Mouse (Mus musculus): ENCODE data around the gene Atpif1. TPM values are rescaled to one million over a fixed set of nuclear protein-coding genes. Genes with fewer than 3 reads are reported as not detected.
A peak's percentile ranks its signal among the peaks of the same experiment; 100 is the strongest.

Atpif1 gene
- polyA plus RNA-seq, 1 experiment from 2014 or later = 936 TPM

DNA sequence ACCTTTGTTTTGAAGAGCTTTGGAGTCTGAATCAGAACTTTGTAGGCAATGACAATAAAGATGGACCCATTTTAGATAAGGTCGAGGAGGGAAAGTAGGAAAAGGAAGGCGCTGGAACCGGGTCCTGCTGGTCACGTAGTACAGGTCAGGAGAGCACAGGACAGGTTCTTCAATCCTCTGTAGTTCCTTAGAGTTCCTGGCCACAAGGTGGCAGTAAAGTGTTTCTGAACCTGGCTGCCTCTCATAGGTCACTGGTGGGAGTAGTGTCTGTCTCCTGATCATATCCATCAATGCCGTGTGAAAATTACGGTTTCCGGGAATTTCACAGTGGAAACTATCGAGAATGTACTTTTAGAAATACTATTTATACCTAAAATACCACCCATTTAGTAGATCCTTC lies 12.4 kb upstream of the Atpif1 start:
- Histone ChIP-seq H3K4me1 (no peaks in the 10 kb centered on the region), H3K36me3 (peaks cover 87% of the 10 kb centered on the region), H3K27me3 (no peaks in the 10 kb centered on the region), H3K9ac (no peak overlapping the region), H3K9me3 (no peaks in the 10 kb centered on the region), H3K4me2 (replicated peaks) (no peak overlapping the region), H3K27ac (no peak overlapping the region), H3K4me3 (no peak overlapping the region)
- no peak for ATAC-seq (ENCODE audit: low FRiP score, low read depth)
- WGBS = 42% methylated on average over 8 of the region's 8 CpGs

DNA sequence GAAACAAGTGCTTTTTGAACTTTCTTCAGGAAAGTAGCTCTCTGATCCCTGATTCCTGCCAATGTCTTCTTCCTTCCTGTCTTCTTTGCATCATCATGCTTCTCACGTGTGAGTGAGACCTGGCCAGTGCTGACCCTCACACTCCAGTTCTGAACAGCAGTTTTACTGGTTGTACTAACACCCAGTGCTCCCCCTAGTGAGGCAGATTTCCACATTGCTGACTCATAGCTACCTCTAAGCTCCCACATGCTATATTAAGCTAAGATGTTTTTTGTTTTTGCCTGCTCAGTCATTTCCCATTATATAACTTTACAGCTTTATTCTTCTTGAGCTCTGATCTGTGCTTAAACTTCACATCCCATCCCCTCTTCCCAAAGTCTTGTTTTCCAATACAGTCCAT lies 9.3 kb upstream of the Atpif1 start:
- 50% methylated on average over 1 of the region's 1 CpGs for WGBS
- no peak overlapping the region for H3K27ac ChIP-seq
- no peaks in the 10 kb centered on the region for H3K27me3 ChIP-seq
- H3K4me1 ChIP-seq = 0 out of 2 replicates have a peak, but pooled peaks cover under 1% of the 10 kb centered on the region
- no peaks in the 10 kb centered on the region for H3K9me3 ChIP-seq
- peaks cover 81% of the 10 kb centered on the region for H3K36me3 ChIP-seq
- H3K9ac ChIP-seq = no peak overlapping the region
- no peak for ATAC-seq (ENCODE audit: low FRiP score, low read depth)
- H3K4me3 ChIP-seq = no peak overlapping the region
- H3K4me2 ChIP-seq (replicated peaks) = no peak overlapping the region

DNA sequence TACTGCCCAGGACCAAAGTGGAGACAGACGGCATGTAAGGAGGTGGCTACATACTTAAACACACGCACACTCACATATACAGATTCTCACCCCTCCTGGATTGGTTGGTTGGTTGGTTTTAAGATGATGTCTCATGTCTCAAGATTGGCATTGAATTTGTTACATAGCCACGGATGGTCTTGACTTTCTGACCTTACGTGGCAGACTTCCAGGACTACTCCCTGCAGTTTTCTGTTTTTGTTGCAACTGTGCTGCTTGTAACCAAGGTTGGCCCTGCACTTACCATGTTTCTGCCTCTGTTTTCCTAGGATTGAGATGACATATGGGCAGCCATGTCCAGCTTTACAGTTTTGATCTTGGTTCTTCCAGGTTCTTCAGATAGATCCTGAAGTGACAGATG lies 8.0 kb upstream of the Atpif1 start:
- Histone ChIP-seq H3K27me3 (no peaks in the 10 kb centered on the region), H3K9me3 (no peaks in the 10 kb centered on the region), H3K4me3 (no peak overlapping the region), H3K9ac (no peak overlapping the region), H3K27ac (no peak overlapping the region), H3K4me2 (replicated peaks) (no peak overlapping the region), H3K36me3 (peaks cover 73% of the 10 kb centered on the region), H3K4me1 (peaks cover 14% of the 10 kb centered on the region)
- WGBS = 86% methylated on average over 4 of the region's 4 CpGs
- ATAC-seq (ENCODE audit: low FRiP score, low read depth) = no peak

DNA sequence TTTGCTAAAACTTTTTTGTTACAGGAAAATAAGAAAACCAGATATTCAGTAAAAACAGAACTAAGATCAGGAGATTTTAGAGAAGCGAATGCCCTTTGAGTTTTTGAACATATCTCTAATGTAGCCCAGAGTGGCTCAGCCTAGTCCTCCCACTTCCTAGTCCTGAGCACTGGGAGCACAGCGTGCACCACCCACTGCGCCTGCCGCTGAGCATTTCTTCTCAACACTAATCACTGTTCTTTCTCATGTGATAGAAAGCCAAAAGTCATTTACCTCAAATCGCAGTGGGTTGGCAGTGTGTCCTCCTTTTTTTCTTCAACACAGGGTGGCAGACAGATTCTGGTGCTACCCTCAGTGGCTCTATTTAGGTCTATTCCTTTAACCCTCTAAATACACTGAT lies 6.0 kb upstream of the Atpif1 start:
- Histone ChIP-seq H3K36me3 (peaks cover 63% of the 10 kb centered on the region), H3K9ac (no peak overlapping the region), H3K4me3 (no peak overlapping the region), H3K4me2 (replicated peaks) (no peak overlapping the region), H3K9me3 (no peaks in the 10 kb centered on the region), H3K4me1 (peaks cover 20% of the 10 kb centered on the region), H3K27ac (no peak overlapping the region), H3K27me3 (no peaks in the 10 kb centered on the region)
- ATAC-seq (ENCODE audit: low FRiP score, low read depth) = no peak
- 95% methylated on average over 5 of the region's 5 CpGs for WGBS

DNA sequence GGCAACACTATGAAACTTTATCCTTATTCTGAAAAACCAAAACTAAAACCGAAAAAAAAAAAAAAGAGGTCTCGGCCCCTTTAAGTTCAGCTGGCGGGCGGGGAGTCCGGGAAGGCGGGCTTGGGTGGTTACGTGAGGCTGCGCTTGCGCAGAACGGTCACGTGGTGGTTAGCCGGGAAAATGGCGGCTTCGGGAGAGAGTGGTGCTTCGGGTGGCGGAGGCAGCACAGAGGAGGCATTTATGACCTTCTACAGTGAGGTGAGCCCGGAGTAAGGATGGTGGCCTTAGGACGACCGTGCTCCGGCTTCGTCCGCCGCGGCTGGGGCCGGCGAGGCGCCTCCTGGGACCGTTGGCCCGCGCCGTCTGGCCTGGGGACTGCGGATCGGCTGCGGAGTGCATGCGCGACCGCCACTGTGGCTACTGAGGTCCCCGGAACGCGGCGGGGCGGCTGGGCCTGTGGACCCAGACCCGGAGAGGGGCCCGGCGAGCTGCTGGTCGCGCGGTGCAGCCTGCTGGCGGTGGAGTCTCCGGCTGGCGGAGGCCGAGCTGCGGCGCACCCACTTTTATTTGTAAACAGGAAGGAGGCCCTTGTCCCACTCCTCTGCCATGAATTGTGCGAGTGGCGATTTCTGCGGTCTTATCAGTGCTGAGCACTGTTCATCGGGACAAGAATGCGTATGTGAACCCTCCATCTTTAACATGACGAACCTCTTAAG lies 2.1 kb upstream of the Atpif1 start, which contains the start of gene Dnajc8:
Gene Dnajc8 (plus strand): TSS at position 145 of the 716 bp plus-strand sequence.
- Histone ChIP-seq H3K27ac (peak within 1 kb of the TSS; percentile 81), H3K4me3 (peak within 1 kb of the TSS; percentile 100), H3K4me2 (replicated peaks) (peak within 1 kb of the TSS; percentile 89)

DNA sequence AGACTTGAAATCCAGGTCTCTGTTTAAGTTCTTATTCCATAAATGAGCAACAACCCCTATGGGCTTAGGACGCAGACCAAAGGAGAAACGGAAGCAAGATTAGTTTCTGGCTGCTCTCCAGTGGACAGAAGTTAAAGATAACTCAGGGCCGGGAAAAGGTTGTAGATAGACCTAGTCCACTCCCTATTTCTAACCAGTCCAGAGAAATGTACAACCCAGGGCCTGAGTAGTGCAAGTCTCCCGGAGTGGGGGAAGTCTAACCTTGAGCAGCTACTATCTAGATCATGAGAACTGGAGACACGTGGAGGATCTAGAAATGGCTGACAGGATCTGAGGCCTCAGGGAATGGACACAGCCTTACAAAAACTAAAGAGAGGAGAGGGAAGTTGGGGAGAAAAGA lies 963 bp downstream of the Atpif1 start:
- Histone ChIP-seq H3K4me3 (peak overlapping the region; percentile 77), H3K9me3 (no peaks in the 10 kb centered on the region), H3K9ac (peak overlapping the region; percentile 90), H3K36me3 (peaks cover 26% of the 10 kb centered on the region), H3K4me1 (peaks cover 33% of the 10 kb centered on the region), H3K4me2 (replicated peaks) (peak overlapping the region; percentile 93), H3K27ac (peak overlapping the region; percentile 91), H3K27me3 (no peaks in the 10 kb centered on the region)
- ATAC-seq (ENCODE audit: low FRiP score, low read depth) = 0 out of 2 replicates have a peak, but pooled peaks have one; percentile 17
- WGBS = 21% methylated on average over 5 of the region's 5 CpGs

More for the DNA sequence above, 2.1 kb upstream of the Atpif1 start, which contains the start of gene Dnajc8:
- H3K4me1 ChIP-seq = peaks cover 35% of the 10 kb centered on the region
- H3K9me3 ChIP-seq = no peaks in the 10 kb centered on the region
- ATAC-seq (ENCODE audit: low FRiP score, low read depth) = peak; percentile 85
- H3K27me3 ChIP-seq = no peaks in the 10 kb centered on the region
- under 1% methylated on average over 58 of the region's 60 CpGs for WGBS
- peaks cover 37% of the 10 kb centered on the region for H3K36me3 ChIP-seq
- H3K9ac ChIP-seq = peak within 1 kb of the TSS; percentile 98

DNA sequence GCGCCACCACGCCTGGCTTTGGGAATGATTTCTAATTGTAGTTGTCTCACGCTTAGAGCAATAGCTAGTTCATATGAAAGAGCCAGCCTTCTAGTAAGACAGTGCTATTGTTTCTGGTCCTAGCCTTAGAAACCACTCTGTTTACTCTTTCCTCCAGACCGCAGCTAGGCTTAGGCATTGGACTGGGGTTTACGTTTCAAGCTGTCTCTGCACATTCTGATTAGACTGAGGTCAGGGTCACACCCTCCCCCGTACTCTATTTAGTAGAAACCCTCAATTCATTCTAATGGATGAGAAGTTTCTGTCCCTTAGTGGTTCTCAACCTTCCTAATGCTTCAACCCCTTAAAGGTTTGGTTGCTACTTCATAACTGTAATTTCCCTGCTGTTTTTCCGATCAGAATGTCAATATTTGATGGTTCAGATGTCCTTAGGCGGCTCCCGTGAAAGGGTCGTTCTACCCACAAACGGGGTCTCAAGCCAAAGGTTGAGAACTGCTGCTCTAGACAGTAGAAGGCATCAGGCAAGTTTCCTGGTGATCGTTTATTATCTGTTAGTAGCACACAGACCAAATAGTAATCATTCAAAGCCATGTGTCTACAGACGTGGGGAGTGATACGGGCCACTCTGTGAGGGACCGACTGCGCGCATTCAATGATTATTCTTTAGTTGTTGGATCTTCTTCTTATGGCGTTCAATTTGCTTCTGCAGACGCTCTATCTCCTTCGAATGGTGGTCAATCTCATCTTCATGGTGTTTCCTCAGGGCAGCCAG lies 3.2 kb downstream of the Atpif1 start:
- H3K4me3 ChIP-seq = no peak overlapping the region
- H3K27me3 ChIP-seq = no peaks in the 10 kb centered on the region
- no peak overlapping the region for H3K4me2 ChIP-seq (replicated peaks)
- H3K4me1 ChIP-seq = peaks cover 18% of the 10 kb centered on the region
- H3K9me3 ChIP-seq = no peaks in the 10 kb centered on the region
- no peak overlapping the region for H3K9ac ChIP-seq
- WGBS = 95% methylated on average over 20 of the region's 20 CpGs
- H3K36me3 ChIP-seq = peaks cover 25% of the 10 kb centered on the region
- ATAC-seq (ENCODE audit: low FRiP score, low read depth) = no peak
- H3K27ac ChIP-seq = no peak overlapping the region

DNA sequence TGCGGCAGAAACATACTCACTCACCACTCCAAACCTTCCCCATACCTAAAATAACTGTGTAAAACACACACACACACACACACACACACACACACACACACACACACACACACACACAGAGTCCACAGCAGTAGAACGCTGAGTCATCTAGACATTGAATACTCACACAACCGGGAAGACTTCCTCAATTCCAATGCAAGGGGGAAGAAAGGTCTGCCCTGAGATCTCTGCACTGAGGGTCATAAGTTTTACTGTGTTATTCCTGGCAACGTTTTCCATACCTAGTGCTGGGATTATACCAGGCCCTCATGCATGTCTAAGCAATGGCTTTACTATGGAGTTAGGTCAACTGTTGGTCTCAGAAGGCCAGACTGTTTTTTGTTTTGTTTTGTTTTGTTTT lies 4.1 kb downstream of the Atpif1 start:
- peaks cover 20% of the 10 kb centered on the region for H3K4me1 ChIP-seq
- WGBS = 87% methylated on average over 4 of the region's 4 CpGs
- H3K4me2 ChIP-seq (replicated peaks) = no peak overlapping the region
- H3K4me3 ChIP-seq = no peak overlapping the region
- H3K9me3 ChIP-seq = no peaks in the 10 kb centered on the region
- H3K36me3 ChIP-seq = peaks cover 25% of the 10 kb centered on the region
- ATAC-seq (ENCODE audit: low FRiP score, low read depth) = no peak
- no peaks in the 10 kb centered on the region for H3K27me3 ChIP-seq
- H3K27ac ChIP-seq = no peak overlapping the region
- H3K9ac ChIP-seq = no peak overlapping the region

DNA sequence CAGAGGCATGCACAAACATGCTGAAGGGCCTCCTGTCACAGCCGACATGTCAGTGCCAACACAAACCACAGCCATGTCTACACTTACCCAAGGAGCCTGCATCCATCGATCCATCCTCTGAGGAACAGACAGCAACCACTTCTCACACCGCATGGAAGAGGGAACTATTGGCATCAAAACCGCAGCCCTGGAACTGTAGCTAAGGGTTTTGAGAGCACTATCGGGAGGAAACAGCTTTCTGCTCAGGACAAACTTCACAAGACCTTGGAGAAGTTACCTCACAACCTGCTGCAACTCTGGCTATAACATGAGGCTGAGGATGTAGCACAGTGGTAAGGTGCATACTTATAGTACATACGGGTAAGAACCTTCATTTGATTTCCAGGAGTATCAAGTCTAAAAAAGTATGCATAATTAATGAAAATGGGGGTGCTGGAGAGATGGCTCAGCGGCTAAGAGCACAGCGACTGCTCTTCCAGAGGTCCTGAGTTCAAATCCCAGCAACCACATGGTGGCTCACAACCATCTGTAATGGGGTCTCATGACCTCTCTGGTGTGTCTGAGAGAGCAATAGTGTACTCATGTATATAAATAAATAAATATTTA lies 5.4 kb downstream of the Atpif1 start:
- ATAC-seq (ENCODE audit: low FRiP score, low read depth) = no peak
- Histone ChIP-seq H3K9me3 (no peaks in the 10 kb centered on the region), H3K4me2 (replicated peaks) (no peak overlapping the region), H3K27me3 (no peaks in the 10 kb centered on the region), H3K4me1 (peaks cover 16% of the 10 kb centered on the region), H3K36me3 (peaks cover 25% of the 10 kb centered on the region), H3K4me3 (no peak overlapping the region), H3K9ac (no peak overlapping the region), H3K27ac (no peak overlapping the region)
- 89% methylated on average over 8 of the region's 8 CpGs for WGBS

DNA sequence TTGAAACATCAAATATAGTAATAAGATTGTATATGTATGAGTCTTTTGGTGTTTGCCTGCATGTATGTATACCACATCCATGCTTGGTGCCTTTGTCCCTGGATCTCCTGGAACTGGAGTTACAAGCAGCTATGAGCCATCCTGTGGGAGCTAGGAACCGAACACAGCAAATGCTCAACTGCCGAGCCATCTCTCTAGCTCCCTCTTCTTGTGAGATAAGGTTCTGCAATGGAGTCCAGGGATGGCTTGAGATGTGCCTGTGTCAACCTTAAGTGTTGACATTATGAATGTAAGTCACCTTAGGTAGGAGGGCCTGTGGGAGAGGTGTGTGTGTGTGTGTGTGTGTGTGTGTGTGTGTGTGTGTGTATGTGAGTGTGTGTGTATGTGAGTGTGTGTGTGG lies 6.8 kb downstream of the Atpif1 start:
- H3K9ac ChIP-seq = no peak overlapping the region
- H3K27me3 ChIP-seq = no peaks in the 10 kb centered on the region
- ATAC-seq (ENCODE audit: low FRiP score, low read depth) = no peak
- no peaks in the 10 kb centered on the region for H3K9me3 ChIP-seq
- no peak overlapping the region for H3K4me3 ChIP-seq
- H3K27ac ChIP-seq = no peak overlapping the region
- peaks cover 5% of the 10 kb centered on the region; the same call in 1 of the 2 replicates for H3K4me1 ChIP-seq
- 70% methylated on average over 2 of the region's 2 CpGs for WGBS
- H3K36me3 ChIP-seq = peaks cover 24% of the 10 kb centered on the region
- no peak overlapping the region for H3K4me2 ChIP-seq (replicated peaks)

DNA sequence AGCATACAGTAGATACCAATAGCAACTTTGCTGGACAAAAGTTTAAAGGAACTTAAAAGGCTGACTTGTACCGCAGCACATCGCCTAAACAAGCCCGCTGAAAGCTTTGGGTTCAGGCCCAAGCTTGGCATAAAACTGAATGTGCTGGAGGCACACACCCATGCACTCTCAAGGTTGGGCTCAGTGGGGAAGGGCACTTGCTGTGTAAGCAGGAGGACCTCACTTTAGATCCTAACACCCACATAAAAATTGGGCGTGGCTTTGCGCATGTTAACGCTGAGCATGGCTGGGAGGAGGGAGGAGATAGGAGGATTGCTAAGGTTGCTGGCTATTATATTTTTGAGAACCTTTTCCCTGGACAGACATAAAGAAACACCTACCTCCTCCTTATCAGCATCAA lies 8.7 kb downstream of the Atpif1 start:
- H3K9ac ChIP-seq = no peak overlapping the region
- no peak overlapping the region for H3K27ac ChIP-seq
- 48% methylated on average over 6 of the region's 6 CpGs for WGBS

DNA sequence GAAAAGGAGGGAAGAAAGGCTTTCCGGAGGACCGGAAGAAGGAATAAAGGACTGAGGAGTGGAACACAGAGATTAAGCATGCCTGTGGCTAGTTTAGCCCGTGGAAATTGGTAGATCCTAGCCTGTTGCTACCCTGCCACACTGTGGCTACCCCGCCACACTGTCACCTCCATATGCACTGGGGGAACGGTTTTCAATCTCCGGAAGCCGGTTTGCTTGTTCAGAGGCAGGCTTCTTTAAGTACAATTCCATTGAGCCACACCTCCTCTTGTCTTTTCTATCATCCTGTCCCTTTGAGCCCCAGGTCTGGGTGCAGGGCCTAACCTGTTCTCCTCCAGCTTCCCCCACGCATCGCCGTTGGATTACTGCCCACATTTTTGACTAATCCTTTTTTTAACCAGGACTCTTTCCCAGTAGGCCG lies 9.1 kb downstream of the Atpif1 start:
- Histone ChIP-seq H3K9me3 (no peaks in the 10 kb centered on the region), H3K4me2 (replicated peaks) (no peak overlapping the region), H3K36me3 (peaks cover 2% of the 10 kb centered on the region; the same call in 1 of the 2 replicates), H3K27ac (no peak overlapping the region), H3K4me3 (no peak overlapping the region), H3K27me3 (no peaks in the 10 kb centered on the region), H3K4me1 (peaks cover 5% of the 10 kb centered on the region; the same call in 1 of the 2 replicates), H3K9ac (no peak overlapping the region)
- no peak for ATAC-seq (ENCODE audit: low FRiP score, low read depth)
- WGBS = 28% methylated on average over 11 of the region's 11 CpGs

More for the DNA sequence above, 8.7 kb downstream of the Atpif1 start:
- H3K4me3 ChIP-seq = no peak overlapping the region
- no peak overlapping the region for H3K4me2 ChIP-seq (replicated peaks)
- H3K36me3 ChIP-seq = peaks cover 7% of the 10 kb centered on the region
- no peak for ATAC-seq (ENCODE audit: low FRiP score, low read depth)
- H3K9me3 ChIP-seq = no peaks in the 10 kb centered on the region
- no peaks in the 10 kb centered on the region for H3K27me3 ChIP-seq
- H3K4me1 ChIP-seq = peaks cover 5% of the 10 kb centered on the region; the same call in 1 of the 2 replicates

All from limb, embryonic 13.5 days (tissue).